10 mouse cellular contexts compared by ENCODE assay signal in the genomic region with DNA sequence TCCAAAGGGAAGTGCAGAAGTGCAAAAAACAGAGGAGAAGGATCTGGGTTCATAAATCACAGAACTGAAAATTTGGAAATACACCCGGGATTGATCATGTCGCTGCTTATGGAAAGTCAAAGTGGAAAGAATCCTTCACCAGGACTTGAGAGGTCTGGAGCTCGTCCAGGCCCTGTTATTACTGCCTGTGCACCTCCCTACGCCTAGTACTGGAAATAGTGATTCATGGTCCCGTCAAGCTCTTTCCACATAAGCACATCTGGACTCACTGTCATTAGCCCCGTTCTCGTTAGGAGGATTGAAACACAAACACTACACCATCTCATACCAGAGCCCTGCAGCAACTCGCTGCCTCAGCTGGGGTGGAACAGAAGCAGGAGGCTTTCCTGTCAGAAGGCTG.
DNase-seq lines count a peak whose midpoint lies in the region; ATAC-seq lines count a peak whose summit lies in the region.
"Had no signal": no experiment of that assay in that cellular context is flagged by ENCODE, and none has a peak within 500 bp of the region (broad histone marks: within the 10 kb centered on the region; RNA-seq: fewer than 3 reads in every experiment).

No protein-coding gene starts in this region.

- no peaks in the 10 kb centered on the region for H3K27me3 ChIP-seq in limb, embryonic 13.5 days
- H3K27me3 ChIP-seq in forebrain, embryonic 16.5 days (replicated peaks; ENCODE audit: control insufficient read depth, insufficient read depth, low read length) = no peaks in the 10 kb centered on the region
- H3K27me3 ChIP-seq: forebrain, embryonic 15.5 days; hindbrain, embryonic 13.5 days had no signal

- peaks cover 6% of the 10 kb centered on the region for H3K4me1 ChIP-seq in limb, embryonic 13.5 days
- no peaks in the 10 kb centered on the region for H3K4me1 ChIP-seq in forebrain, embryonic 16.5 days (replicated peaks; ENCODE audit: control insufficient read depth, insufficient read depth, low read length)
- H3K4me1 ChIP-seq: forebrain, embryonic 15.5 days; hindbrain, embryonic 13.5 days had no signal

- H3K9me3 ChIP-seq in limb, embryonic 13.5 days = no peaks in the 10 kb centered on the region
- no peaks in the 10 kb centered on the region for H3K9me3 ChIP-seq in forebrain, embryonic 16.5 days (ENCODE audit: control insufficient read depth, low read length)
- H3K9me3 ChIP-seq: forebrain, embryonic 15.5 days; hindbrain, embryonic 13.5 days had no signal

- peak overlapping the region; percentile 17; the same call in 1 of the 2 replicates for H3K27ac ChIP-seq in limb, embryonic 13.5 days
- H3K27ac ChIP-seq in forebrain, embryonic 16.5 days (ENCODE audit: low read length) = no peak overlapping the region
- H3K27ac ChIP-seq: forebrain, embryonic 15.5 days; hindbrain, embryonic 13.5 days had no signal

- ATAC-seq in limb, embryonic 13.5 days (ENCODE audit: low FRiP score, low read depth) = peak; percentile 86
- ATAC-seq in forebrain, embryonic 16.5 days = no peak
- ATAC-seq in megakaryocyte, adult 5-6 weeks (ENCODE audit: poor library complexity, severe bottlenecking) = no peak
- ATAC-seq: forebrain, embryonic 15.5 days had no signal

- no peaks in the 10 kb centered on the region for H3K36me3 ChIP-seq in limb, embryonic 13.5 days
- H3K36me3 ChIP-seq in forebrain, embryonic 16.5 days (ENCODE audit: control insufficient read depth, insufficient read depth) = no peaks in the 10 kb centered on the region
- H3K36me3 ChIP-seq: forebrain, embryonic 15.5 days; hindbrain, embryonic 13.5 days had no signal

- H3K4me2 ChIP-seq in limb, embryonic 13.5 days (replicated peaks) = no peak overlapping the region
- H3K4me2 ChIP-seq in forebrain, embryonic 16.5 days (ENCODE audit: low read length) = no peak overlapping the region
- H3K4me2 ChIP-seq: forebrain, embryonic 15.5 days; hindbrain, embryonic 13.5 days had no signal

- DNase-seq in heart, adult 11 months = peak; percentile 95
- no peak for DNase-seq in heart, postnatal 4 days
- DNase-seq in 416B (ENCODE audit: low read depth) = peak; percentile 31
- peak; percentile 88 for DNase-seq in fibroblast of lung, adult 2 months (ENCODE audit: low read depth)
- DNase-seq in layer of hippocampus, postnatal 25 days (ENCODE audit: extremely low spot score in 1 of 2, low spot score in 1 of 2) = no peak

- 29% methylated on average over 8 of the region's 8 CpGs for WGBS in limb, embryonic 13.5 days
- 82% methylated on average over 8 of the region's 8 CpGs for WGBS in forebrain, embryonic 16.5 days

- H3K4me3 ChIP-seq in limb, embryonic 13.5 days = no peak overlapping the region
- no peak overlapping the region for H3K4me3 ChIP-seq in forebrain, embryonic 16.5 days (replicated peaks; ENCODE audit: low read length)
- H3K4me3 ChIP-seq: forebrain, embryonic 15.5 days; hindbrain, embryonic 13.5 days had no signal

- no peak overlapping the region for H3K9ac ChIP-seq in limb, embryonic 13.5 days
- H3K9ac ChIP-seq in forebrain, embryonic 16.5 days (replicated peaks; ENCODE audit: low read depth, low read length) = no peak overlapping the region
- H3K9ac ChIP-seq: forebrain, embryonic 15.5 days; hindbrain, embryonic 13.5 days had no signal

Comparison
In these comparisons a context has a peak if more than half of its experiments do, and no peak if none do; other contexts are left out.
1. DNase-seq: peak in heart, adult 11 months (single experiment), 416B (single experiment) and fibroblast of lung, adult 2 months (single experiment); none in heart, postnatal 4 days (single experiment) and layer of hippocampus, postnatal 25 days (0 of 2).